Mouse (Mus musculus): ENCODE measurements around the gene Rab43. TPM values are rescaled to one million over a fixed set of nuclear protein-coding genes. Genes with fewer than 3 reads are reported as not detected.

Gene Rab43
- polyA plus RNA-seq, 1 experiment = 1.6 TPM

DNA sequence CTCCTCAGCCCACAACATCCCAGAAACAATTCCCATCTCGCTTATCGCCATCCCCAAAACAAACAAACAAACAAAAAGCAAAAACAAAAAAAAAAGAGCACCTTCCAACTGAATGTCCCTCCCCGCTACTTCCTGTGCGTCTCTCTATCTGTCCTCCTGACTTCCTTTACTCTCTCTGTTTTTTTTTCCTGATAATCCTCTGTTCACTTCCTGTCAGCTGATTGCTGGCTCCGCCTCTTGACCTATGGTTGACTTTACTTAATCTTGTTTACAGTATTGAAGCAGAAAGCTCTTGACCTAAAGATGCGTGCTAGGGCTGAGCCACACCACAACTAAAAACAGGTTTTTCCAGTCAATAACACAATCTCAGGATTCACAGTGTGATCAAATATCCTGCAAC lies 63.4 kb downstream of the Rab43 start:
- H3K27me3 ChIP-seq (ENCODE audit: control insufficient read depth, insufficient read depth, low read length, poor library complexity, severe bottlenecking) = no peaks in the 10 kb centered on the region
- no peaks in the 10 kb centered on the region for H3K4me1 ChIP-seq (ENCODE audit: control insufficient read depth, insufficient read depth, low read length)
- H3K27ac ChIP-seq (ENCODE audit: insufficient read depth, low read length) = no peak overlapping the region
- no peaks in the 10 kb centered on the region for H3K9me3 ChIP-seq (replicated peaks; ENCODE audit: control insufficient read depth, insufficient read depth, low read length, poor library complexity, severe bottlenecking)
- H3K36me3 ChIP-seq (ENCODE audit: control insufficient read depth, insufficient read depth, low read length, poor library complexity, severe bottlenecking) = no peaks in the 10 kb centered on the region
- H3K9ac ChIP-seq (ENCODE audit: low read depth, poor library complexity, severe bottlenecking) = no peak overlapping the region
- TF ChIP-seq POLR2A (IDR thresholded peaks at IDR 0.05; ENCODE audit: insufficient read depth, low read length) = no peak
- no peak for TF ChIP-seq CTCF (IDR thresholded peaks at IDR 0.05; ENCODE audit: low read depth, low read length)
- TF ChIP-seq EP300 (IDR thresholded peaks at IDR 0.05; ENCODE audit: insufficient read depth, low read depth, low read length) = no peak
- H3K4me3 ChIP-seq (ENCODE audit: low read depth, low read length) = no peak overlapping the region

DNA sequence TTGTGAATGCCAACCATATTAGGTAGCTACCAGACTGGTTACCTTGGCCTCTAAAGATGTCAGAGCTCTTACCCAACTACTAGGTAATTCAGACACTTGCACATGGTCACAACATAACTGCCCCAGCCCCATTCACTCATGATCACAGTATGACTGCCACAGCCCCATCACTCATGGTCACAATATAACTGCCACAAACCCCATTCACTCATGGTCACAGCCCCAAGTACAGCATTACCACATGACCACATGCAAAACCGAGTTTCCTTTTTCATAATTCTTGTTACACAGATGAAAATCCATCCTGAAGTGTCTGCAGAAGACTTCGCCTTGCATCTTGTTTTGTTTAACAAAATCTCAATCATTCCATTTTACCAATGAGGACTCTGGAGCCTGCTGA lies 63.9 kb downstream of the Rab43 start:
- no peak for TF ChIP-seq POLR2A (IDR thresholded peaks at IDR 0.05; ENCODE audit: insufficient read depth, low read length)
- TF ChIP-seq EP300 (IDR thresholded peaks at IDR 0.05; ENCODE audit: insufficient read depth, low read depth, low read length) = no peak
- TF ChIP-seq CTCF (IDR thresholded peaks at IDR 0.05; ENCODE audit: low read depth, low read length) = no peak
- H3K27me3 ChIP-seq (ENCODE audit: control insufficient read depth, insufficient read depth, low read length, poor library complexity, severe bottlenecking) = no peaks in the 10 kb centered on the region
- no peak overlapping the region for H3K27ac ChIP-seq (ENCODE audit: insufficient read depth, low read length)
- no peak overlapping the region for H3K9ac ChIP-seq (ENCODE audit: low read depth, poor library complexity, severe bottlenecking)
- H3K4me3 ChIP-seq (ENCODE audit: low read depth, low read length) = no peak overlapping the region
- no peaks in the 10 kb centered on the region for H3K9me3 ChIP-seq (replicated peaks; ENCODE audit: control insufficient read depth, insufficient read depth, low read length, poor library complexity, severe bottlenecking)
- no peaks in the 10 kb centered on the region for H3K4me1 ChIP-seq (ENCODE audit: control insufficient read depth, insufficient read depth, low read length)
- no peaks in the 10 kb centered on the region for H3K36me3 ChIP-seq (ENCODE audit: control insufficient read depth, insufficient read depth, low read length, poor library complexity, severe bottlenecking)

DNA sequence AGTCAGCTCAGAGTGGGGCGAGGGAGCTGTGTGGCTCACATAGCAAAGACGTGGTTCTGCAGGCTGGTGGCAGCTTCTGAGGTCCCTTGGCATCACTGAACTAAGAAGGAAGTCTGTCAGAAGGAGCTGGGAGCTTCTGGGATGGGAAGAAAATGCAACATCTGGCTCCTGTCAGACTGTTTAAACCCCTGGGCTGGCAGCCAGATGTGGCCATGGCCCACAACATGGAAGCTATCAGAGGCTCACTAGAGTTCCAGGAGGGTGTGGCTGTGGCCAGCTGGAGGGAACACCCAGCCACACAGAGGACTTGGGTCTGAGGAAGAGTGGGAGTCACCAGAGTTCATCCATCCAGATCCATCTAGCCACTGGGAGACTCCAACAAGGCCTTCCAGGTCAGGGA lies 65.1 kb downstream of the Rab43 start:
- no peaks in the 10 kb centered on the region for H3K27me3 ChIP-seq (ENCODE audit: control insufficient read depth, insufficient read depth, low read length, poor library complexity, severe bottlenecking)
- no peaks in the 10 kb centered on the region for H3K36me3 ChIP-seq (ENCODE audit: control insufficient read depth, insufficient read depth, low read length, poor library complexity, severe bottlenecking)
- TF ChIP-seq POLR2A (IDR thresholded peaks at IDR 0.05; ENCODE audit: insufficient read depth, low read length) = no peak
- no peak for TF ChIP-seq EP300 (IDR thresholded peaks at IDR 0.05; ENCODE audit: insufficient read depth, low read depth, low read length)
- TF ChIP-seq CTCF (IDR thresholded peaks at IDR 0.05; ENCODE audit: low read depth, low read length) = no peak
- no peak overlapping the region for H3K4me3 ChIP-seq (ENCODE audit: low read depth, low read length)
- H3K9ac ChIP-seq (ENCODE audit: low read depth, poor library complexity, severe bottlenecking) = no peak overlapping the region
- no peaks in the 10 kb centered on the region for H3K9me3 ChIP-seq (replicated peaks; ENCODE audit: control insufficient read depth, insufficient read depth, low read length, poor library complexity, severe bottlenecking)
- no peaks in the 10 kb centered on the region for H3K4me1 ChIP-seq (ENCODE audit: control insufficient read depth, insufficient read depth, low read length)
- H3K27ac ChIP-seq (ENCODE audit: insufficient read depth, low read length) = no peak overlapping the region

DNA sequence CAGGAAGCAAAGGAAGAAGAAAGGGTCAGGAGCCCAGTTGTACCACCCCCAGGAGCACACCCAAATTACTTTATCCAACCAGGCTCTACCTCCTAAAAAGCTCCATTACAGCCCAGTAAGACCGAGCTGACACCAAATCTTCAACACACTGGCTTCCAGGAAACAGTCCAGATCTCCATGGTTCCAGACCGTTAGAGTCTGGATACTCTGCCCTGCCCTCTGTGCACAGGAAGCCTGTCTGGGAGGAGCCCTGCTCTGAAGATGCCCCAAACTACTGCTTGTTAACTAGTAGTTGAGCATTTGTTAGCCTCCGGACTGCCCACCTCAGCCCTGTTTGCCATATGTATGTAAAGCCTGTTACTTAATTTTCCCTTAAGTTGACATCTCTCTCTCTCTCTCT lies 65.9 kb downstream of the Rab43 start:
- Histone ChIP-seq H3K27me3 (ENCODE audit: control insufficient read depth, insufficient read depth, low read length, poor library complexity, severe bottlenecking) (no peaks in the 10 kb centered on the region), H3K9ac (ENCODE audit: low read depth, poor library complexity, severe bottlenecking) (no peak overlapping the region), H3K9me3 (replicated peaks; ENCODE audit: control insufficient read depth, insufficient read depth, low read length, poor library complexity, severe bottlenecking) (no peaks in the 10 kb centered on the region), H3K36me3 (ENCODE audit: control insufficient read depth, insufficient read depth, low read length, poor library complexity, severe bottlenecking) (no peaks in the 10 kb centered on the region), H3K4me1 (ENCODE audit: control insufficient read depth, insufficient read depth, low read length) (no peaks in the 10 kb centered on the region), H3K4me3 (ENCODE audit: low read depth, low read length) (no peak overlapping the region), H3K27ac (ENCODE audit: insufficient read depth, low read length) (no peak overlapping the region)
- no peak for TF ChIP-seq EP300 (IDR thresholded peaks at IDR 0.05; ENCODE audit: insufficient read depth, low read depth, low read length)
- no peak for TF ChIP-seq POLR2A (IDR thresholded peaks at IDR 0.05; ENCODE audit: insufficient read depth, low read length)
- no peak for TF ChIP-seq CTCF (IDR thresholded peaks at IDR 0.05; ENCODE audit: low read depth, low read length)

DNA sequence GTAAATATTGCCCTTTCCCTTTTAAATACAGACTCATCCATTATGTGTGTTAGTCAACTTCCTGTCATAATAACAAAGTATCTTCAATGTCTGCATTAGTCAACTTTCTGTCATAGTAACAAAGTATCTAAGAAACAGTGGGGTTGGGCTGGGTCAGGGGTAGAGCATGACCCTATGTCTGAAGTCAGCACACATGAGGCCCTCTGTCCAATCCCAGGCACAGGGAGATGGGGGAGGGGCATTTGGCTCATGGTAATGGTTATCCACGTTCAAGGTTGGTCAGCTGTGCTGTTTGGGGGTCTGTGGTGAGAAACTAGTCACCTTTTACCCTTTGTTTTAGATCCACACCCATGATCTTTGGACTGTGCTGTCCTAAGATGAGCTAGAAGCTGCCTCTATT lies 66.7 kb downstream of the Rab43 start:
- Histone ChIP-seq H3K4me1 (ENCODE audit: control insufficient read depth, insufficient read depth, low read length) (no peaks in the 10 kb centered on the region), H3K27ac (ENCODE audit: insufficient read depth, low read length) (no peak overlapping the region), H3K9me3 (replicated peaks; ENCODE audit: control insufficient read depth, insufficient read depth, low read length, poor library complexity, severe bottlenecking) (no peaks in the 10 kb centered on the region), H3K27me3 (ENCODE audit: control insufficient read depth, insufficient read depth, low read length, poor library complexity, severe bottlenecking) (no peaks in the 10 kb centered on the region), H3K4me3 (ENCODE audit: low read depth, low read length) (no peak overlapping the region), H3K36me3 (ENCODE audit: control insufficient read depth, insufficient read depth, low read length, poor library complexity, severe bottlenecking) (no peaks in the 10 kb centered on the region), H3K9ac (ENCODE audit: low read depth, poor library complexity, severe bottlenecking) (no peak overlapping the region)
- TF ChIP-seq POLR2A (IDR thresholded peaks at IDR 0.05; ENCODE audit: insufficient read depth, low read length) (no peak), CTCF (IDR thresholded peaks at IDR 0.05; ENCODE audit: low read depth, low read length) (no peak), EP300 (IDR thresholded peaks at IDR 0.05; ENCODE audit: insufficient read depth, low read depth, low read length) (no peak)

DNA sequence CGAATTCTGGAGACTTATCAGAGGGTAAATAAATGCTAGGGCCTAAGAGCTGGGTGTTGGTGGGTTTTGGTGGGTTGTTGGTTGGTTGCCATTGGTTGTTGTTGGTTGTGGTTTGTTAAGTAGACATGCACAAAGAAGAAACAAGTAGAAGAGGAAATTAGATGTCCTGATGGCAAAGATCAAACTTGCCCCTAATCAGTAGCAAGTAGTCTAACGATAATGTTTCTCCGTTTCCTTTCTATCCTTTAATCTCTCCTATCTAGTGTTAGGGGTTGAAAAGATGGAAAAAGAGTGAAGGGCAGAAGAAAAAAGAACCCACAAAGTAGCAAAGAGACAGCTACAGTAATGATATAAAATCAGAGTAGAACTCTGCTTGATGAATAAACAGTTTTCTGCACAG lies 67.3 kb downstream of the Rab43 start:
- H3K27me3 ChIP-seq (ENCODE audit: control insufficient read depth, insufficient read depth, low read length, poor library complexity, severe bottlenecking) = no peaks in the 10 kb centered on the region
- no peak for TF ChIP-seq CTCF (IDR thresholded peaks at IDR 0.05; ENCODE audit: low read depth, low read length)
- TF ChIP-seq EP300 (IDR thresholded peaks at IDR 0.05; ENCODE audit: insufficient read depth, low read depth, low read length) = no peak
- no peak for TF ChIP-seq POLR2A (IDR thresholded peaks at IDR 0.05; ENCODE audit: insufficient read depth, low read length)
- no peaks in the 10 kb centered on the region for H3K4me1 ChIP-seq (ENCODE audit: control insufficient read depth, insufficient read depth, low read length)
- no peak overlapping the region for H3K27ac ChIP-seq (ENCODE audit: insufficient read depth, low read length)
- H3K9ac ChIP-seq (ENCODE audit: low read depth, poor library complexity, severe bottlenecking) = no peak overlapping the region
- no peaks in the 10 kb centered on the region for H3K9me3 ChIP-seq (replicated peaks; ENCODE audit: control insufficient read depth, insufficient read depth, low read length, poor library complexity, severe bottlenecking)
- H3K4me3 ChIP-seq (ENCODE audit: low read depth, low read length) = no peak overlapping the region
- H3K36me3 ChIP-seq (ENCODE audit: control insufficient read depth, insufficient read depth, low read length, poor library complexity, severe bottlenecking) = no peaks in the 10 kb centered on the region

Measured in ES-Bruce4 (cell line).